Mouse (Mus musculus) heart, embryonic 14.5 days (tissue): ENCODE measurements around the gene Mospd2. TPM values are rescaled to one million over a fixed set of nuclear protein-coding genes. Genes with fewer than 3 reads are reported as not detected.

ENCODE experiments used
- ATAC-seq: fragments of 200-750 bp; cut with Nextera tagmentation; 2 replicates; pipeline ENCODE4 v1.8.0; 2017; ENCODE audit warnings: low read depth, moderate TSS enrichment; ENCODE audit not compliant: insufficient number of reproducible peaks, insufficient read depth, low FRiP score
- H3K27ac ChIP-seq, 2 experiments: fragments of 200-500 bp in 1 of 2; fragments of 300-500 bp in 1 of 2; sonication (generic) in 1 of 2; replicated peaks in 1 of 2; 2 replicates each; pipeline ENCODE4 v1.5.1; 2012 to 2014; ENCODE audit warnings: low read depth in 2 of 2, low read length in 2 of 2, control low read depth in 1 of 2, mild to moderate bottlenecking in 1 of 2, mixed read lengths in 1 of 2; ENCODE audit not compliant: control insufficient read depth in 1 of 2, insufficient read depth in 1 of 2
- H3K27me3 ChIP-seq: fragments of 300-500 bp; sonication (generic); 2 replicates; pipeline ENCODE4 v1.6.1; 2014; ENCODE audit warnings: mild to moderate bottlenecking, low read length, control low read depth; ENCODE audit not compliant: control insufficient read depth, insufficient read depth
- H3K36me3 ChIP-seq: fragments of 300-500 bp; sonication (generic); 2 replicates; pipeline ENCODE4 v1.6.1; 2014; ENCODE audit warnings: mild to moderate bottlenecking, control low read depth, low read length, mixed read lengths; ENCODE audit not compliant: control insufficient read depth, insufficient read depth
- H3K4me1 ChIP-seq, 2 experiments: fragments of 200-500 bp in 1 of 2; fragments of 300-500 bp in 1 of 2; sonication (generic) in 1 of 2; 2 replicates each; pipeline ENCODE4 v1.6.1; 2012 to 2014; ENCODE audit warnings: low read length in 2 of 2, control low read depth in 1 of 2, mixed read lengths in 1 of 2; ENCODE audit not compliant: control insufficient read depth in 2 of 2, insufficient read depth in 2 of 2
- H3K4me2 ChIP-seq: fragments of 300-500 bp; sonication (generic); 2 replicates; pipeline ENCODE4 v1.6.1; 2014; ENCODE audit warnings: mild to moderate bottlenecking, low read length
- H3K4me3 ChIP-seq, 2 experiments: fragments of 200-500 bp in 1 of 2; fragments of 300-500 bp in 1 of 2; sonication (generic) in 1 of 2; 2 replicates each; pipeline ENCODE4 v1.5.1; 2012 to 2014; ENCODE audit warnings: low read length in 2 of 2, mild to moderate bottlenecking in 2 of 2, control low read depth in 1 of 2, low read depth in 1 of 2, moderate library complexity in 1 of 2; ENCODE audit not compliant: control insufficient read depth in 1 of 2, insufficient read depth in 1 of 2
- H3K9ac ChIP-seq: fragments of 300-500 bp; sonication (generic); 2 replicates; pipeline ENCODE4 v1.6.1; 2014; ENCODE audit warnings: mild to moderate bottlenecking, low read length
- H3K9me3 ChIP-seq: fragments of 300-500 bp; sonication (generic); 2 replicates; pipeline ENCODE4 v1.6.1; 2016; ENCODE audit warnings: low read length, control low read depth; ENCODE audit not compliant: control insufficient read depth
- WGBS: fragments of 180-500 bp; shearing (Covaris S2); extraction: QIAGEN DNeasy Blood & Tissue Kit; methylation state at CpG from one replicate; pipeline ENCODE4 v1.1.7; 2014; 5-methylcytosine and 5-hydroxymethylcytosine counted together
- polyA plus RNA-seq: library from polyadenylated mRNA; unstranded; fragments of >200 nt; fragmentation: Nextera tagmentation; extraction: Ambion mirVana; gene quantifications from 2 replicates; pipeline ENCODE4 v1.2.1, GENCODE M21; 2014

Mospd2 gene
- 11.5 and 12.8 TPM in 2 replicates for polyA plus RNA-seq

GRCm38 (mm10) chrX:164980193-164980775, at the start of gene Mospd2, which contains the start of gene Fancb:
TSS of gene Mospd2 (minus strand) at chrX:164980375.
TSS of gene Fancb (plus strand) at chrX:164980592.
- Histone ChIP-seq H3K9me3 (no peaks in the 10 kb centered on the region), H3K4me1 (peaks cover 0 to 4% of the 10 kb centered on the region in 2 experiments; a peak in 1 of 4 replicates), H3K9ac (peak within 1 kb of the TSS; percentile 72), H3K27ac (peak within 1 kb of the TSS; percentile 29 to 53; a peak in 2 of 4 replicates), H3K4me3 (peak within 1 kb of the TSS; percentile 61 to 64), H3K36me3 (no peaks in the 10 kb centered on the region), H3K27me3 (no peaks in the 10 kb centered on the region), H3K4me2 (peak within 1 kb of the TSS; percentile 68)
- 15% methylated on average over 22 of the region's 26 CpGs for WGBS
- peak; percentile 100 for ATAC-seq

- H3K27me3 ChIP-seq: no peaks in the 10 kb centered on the region
- H3K4me1 ChIP-seq: no peaks in the 10 kb centered on the region
- ATAC-seq: no peak
These were observed 24.7 kb upstream of the Mospd2 start, which contains the start of gene Gm17604 for GRCm38 (mm10) chrX:165004779-165005324. TSS of gene Gm17604 (minus strand) at chrX:165004829.

DNA sequence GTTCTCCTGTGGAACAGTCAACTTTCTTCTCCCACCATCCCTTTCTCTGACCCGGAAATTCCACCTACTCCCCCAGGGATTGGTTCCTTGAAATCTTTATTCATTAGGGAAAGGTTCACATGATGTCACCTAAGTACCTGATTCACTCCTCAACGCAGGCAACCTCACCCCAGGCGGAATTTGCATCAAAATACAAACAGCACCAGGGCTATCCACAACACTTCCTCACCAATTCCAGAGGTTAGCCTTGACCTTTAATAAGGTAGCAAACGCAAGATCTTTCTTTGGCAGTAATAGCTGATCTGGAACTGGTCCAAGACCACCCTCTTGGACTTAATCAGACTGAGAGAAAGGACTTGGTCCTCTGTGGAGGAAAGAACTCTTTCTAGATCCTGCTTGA, 23.0 kb upstream of the Mospd2 start:
- ATAC-seq: no peak
- Histone ChIP-seq H3K27me3 (no peaks in the 10 kb centered on the region), H3K9me3 (no peaks in the 10 kb centered on the region), H3K4me1 (no peaks in the 10 kb centered on the region), H3K4me3 (no peak overlapping the region), H3K4me2 (no peak overlapping the region), H3K27ac (no peak overlapping the region), H3K9ac (no peak overlapping the region), H3K36me3 (no peaks in the 10 kb centered on the region)
- WGBS: 30% methylated on average over 4 of the region's 4 CpGs

More at GRCm38 (mm10) chrX:165004779-165005324, 24.7 kb upstream of the Mospd2 start, which contains the start of gene Gm17604:
- Histone ChIP-seq H3K4me2 (no peak within 1 kb of the TSS), H3K9me3 (no peaks in the 10 kb centered on the region), H3K4me3 (no peak within 1 kb of the TSS), H3K36me3 (no peaks in the 10 kb centered on the region), H3K9ac (no peak within 1 kb of the TSS), H3K27ac (no peak within 1 kb of the TSS)

GRCm38 (mm10) chrX:164978866-164979265, 1.3 kb downstream of the Mospd2 start:
- 97% methylated on average over 2 of the region's 2 CpGs for WGBS
- no peak overlapping the region for H3K9ac ChIP-seq
- H3K9me3 ChIP-seq: no peaks in the 10 kb centered on the region
- no peak overlapping the region for H3K27ac ChIP-seq
- H3K27me3 ChIP-seq: no peaks in the 10 kb centered on the region
- H3K4me3 ChIP-seq: no peak overlapping the region; a peak in 1 of 4 replicates
- no peaks in the 10 kb centered on the region for H3K36me3 ChIP-seq
- H3K4me2 ChIP-seq: peak overlapping the region; percentile 68
- ATAC-seq: no peak
- H3K4me1 ChIP-seq: peaks cover 0 to 4% of the 10 kb centered on the region in 2 experiments; a peak in 1 of 4 replicates

GRCm38 (mm10) chrX:164971206-164971605, 9.0 kb downstream of the Mospd2 start:
- H3K27me3 ChIP-seq: no peaks in the 10 kb centered on the region
- no peak for ATAC-seq
- no peak overlapping the region for H3K4me3 ChIP-seq
- H3K36me3 ChIP-seq: no peaks in the 10 kb centered on the region
- no peak overlapping the region for H3K9ac ChIP-seq
- 81% methylated on average over 3 of the region's 3 CpGs for WGBS
- H3K4me1 ChIP-seq: no peaks in the 10 kb centered on the region
- no peak overlapping the region for H3K4me2 ChIP-seq
- no peaks in the 10 kb centered on the region for H3K9me3 ChIP-seq
- no peak overlapping the region for H3K27ac ChIP-seq

DNA sequence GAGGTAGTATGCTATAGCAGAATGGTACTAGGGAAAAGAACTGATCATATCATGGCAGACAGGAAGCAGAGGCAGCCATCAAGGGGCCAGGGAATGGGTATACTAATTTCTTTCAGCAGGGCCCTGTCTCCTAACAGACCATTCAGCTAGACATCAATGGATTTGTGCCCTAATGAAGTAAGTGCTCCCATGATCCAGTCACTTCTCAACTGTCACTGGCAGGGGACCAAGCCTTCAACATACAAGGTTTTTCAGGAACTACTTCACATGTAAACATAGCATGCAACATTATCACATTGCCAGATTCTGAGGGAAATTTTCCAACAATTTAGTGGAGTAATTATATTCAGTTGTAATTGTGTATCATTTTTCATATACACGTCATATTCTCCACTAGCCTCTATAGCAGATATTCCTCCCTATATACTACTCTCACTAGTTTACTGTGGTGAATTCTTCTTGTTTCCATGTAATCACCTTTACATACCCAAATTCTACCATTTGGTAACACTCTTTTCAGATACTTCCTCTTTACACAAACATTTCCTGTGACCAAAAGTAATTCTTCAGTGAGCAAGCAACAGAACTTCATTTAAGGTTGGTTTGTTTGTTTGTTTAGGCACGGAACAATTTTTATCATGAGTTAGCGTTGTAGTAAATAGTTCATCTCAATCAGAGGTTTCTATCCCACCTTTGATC, 14.3 kb downstream of the Mospd2 start:
- Histone ChIP-seq H3K4me1 (no peaks in the 10 kb centered on the region), H3K36me3 (peaks cover 6% of the 10 kb centered on the region; the same call in 1 of the 2 replicates), H3K9me3 (no peaks in the 10 kb centered on the region), H3K27ac (no peak overlapping the region), H3K27me3 (no peaks in the 10 kb centered on the region), H3K4me2 (no peak overlapping the region), H3K4me3 (no peak overlapping the region), H3K9ac (no peak overlapping the region)
- 75% methylated on average over 3 of the region's 3 CpGs for WGBS
- ATAC-seq: no peak

- peak overlapping the region; percentile 19 to 53; a peak in 1 of 4 replicates for H3K27ac ChIP-seq
These were observed 27.4 kb downstream of the Mospd2 start for GRCm38 (mm10) chrX:164952601-164953375.

More at GRCm38 (mm10) chrX:164952601-164953375, 27.4 kb downstream of the Mospd2 start:
- H3K4me1 ChIP-seq: no peaks in the 10 kb centered on the region
- no peak for ATAC-seq
- no peaks in the 10 kb centered on the region for H3K9me3 ChIP-seq
- H3K36me3 ChIP-seq: no peaks in the 10 kb centered on the region
- no peak overlapping the region for H3K4me3 ChIP-seq
- no peak overlapping the region for H3K4me2 ChIP-seq
- 67% methylated on average over 5 of the region's 5 CpGs for WGBS
- H3K27me3 ChIP-seq: no peaks in the 10 kb centered on the region
- no peak overlapping the region for H3K9ac ChIP-seq
